Mouse (Mus musculus) liver, postnatal 0 days (tissue): Measurements from ENCODE around the gene Stard8.

Experiments
- CTCF ChIP-seq: sonication (generic); IDR thresholded peaks from 2 replicates; pipeline ENCODE4 v1.5.1; 2016; ENCODE audit warnings: antibody characterized with exemption, low read depth
- EP300 ChIP-seq: IDR thresholded peaks from 2 replicates; pipeline ENCODE4 v1.6.1; 2016; ENCODE audit warnings: antibody characterized with exemption, low read depth, mild to moderate bottlenecking

- TF ChIP-seq CTCF (no peak), EP300 (no peak)
Measured at GRCm38 (mm10) chrX:99043275-99043674, 40.2 kb downstream of the Stard8 start.
